Mouse (Mus musculus): ENCODE results near the gene Nupl1.

The Nupl1 gene

GRCm38 (mm10) chr14:60219886-60220285 lies 31.3 kb downstream of the Nupl1 start:
- DNase-seq, result no peak

- DNase-seq, result no peak
These were observed 33.6 kb downstream of the Nupl1 start for GRCm38 (mm10) chr14:60217616-60218015.

GRCm38 (mm10) chr14:60216125-60216524 lies 35.1 kb downstream of the Nupl1 start:
- DNase-seq, result no peak

DNA sequence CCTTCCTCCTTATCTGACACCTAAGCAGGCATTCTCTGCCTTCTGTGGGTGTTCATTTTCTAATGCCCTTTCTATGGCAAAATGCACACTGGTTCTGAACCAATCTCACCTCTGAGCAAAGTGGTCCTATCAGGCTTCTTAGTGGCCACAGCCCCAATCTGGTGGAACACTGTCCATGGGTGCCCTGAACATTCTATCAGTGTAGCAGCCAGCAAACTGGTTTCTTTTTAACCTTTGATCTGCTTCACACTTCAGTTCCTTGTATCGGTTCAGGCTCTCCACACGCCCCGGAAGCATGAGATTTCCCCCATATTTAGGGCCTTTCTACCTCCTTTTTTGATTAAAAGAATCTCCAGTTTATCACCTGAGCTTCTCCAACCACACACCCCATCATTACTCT lies 36.2 kb downstream of the Nupl1 start:
- DNase-seq, result no peak

DNA sequence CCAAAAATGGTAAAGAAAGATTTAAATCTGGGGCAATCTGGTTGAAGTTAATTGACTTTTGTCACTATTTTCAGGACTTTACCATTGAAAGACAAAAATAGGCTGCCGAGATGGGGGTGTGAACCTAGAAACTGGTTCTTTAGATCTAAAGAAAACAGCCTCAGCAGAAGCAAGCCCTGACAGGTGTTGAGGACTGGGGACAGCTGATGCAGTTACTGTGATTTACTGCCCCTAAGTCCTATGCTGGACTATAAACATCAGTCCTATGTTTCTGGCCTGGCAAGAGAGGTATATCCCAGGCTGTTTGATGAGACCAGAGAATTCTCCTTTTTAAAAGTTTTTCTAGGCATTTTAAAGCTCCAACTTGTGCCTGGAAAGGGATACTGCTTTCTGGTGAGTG lies 37.2 kb downstream of the Nupl1 start:
- no peak for DNase-seq

DNA sequence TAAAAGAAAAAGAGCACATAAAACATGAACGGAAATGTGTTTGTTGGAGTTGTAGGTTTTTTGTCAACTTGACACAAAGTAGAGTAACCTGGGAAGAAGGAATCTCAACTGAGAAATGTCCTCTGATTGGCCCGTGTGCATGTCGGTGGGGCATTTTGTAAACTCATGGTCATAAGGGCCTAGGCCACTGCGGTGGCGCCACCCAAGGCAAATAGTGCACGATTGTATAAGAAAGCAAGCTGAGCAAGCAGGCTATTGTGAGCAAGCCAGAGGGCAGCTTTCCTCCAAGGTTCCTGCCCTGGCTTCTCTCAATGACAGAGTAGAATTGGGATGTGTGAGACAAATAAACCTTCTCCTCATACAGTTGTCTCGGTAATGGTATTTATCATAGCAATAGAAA lies 42.1 kb downstream of the Nupl1 start:
- no peak for DNase-seq

- no peak for DNase-seq
These were observed 46.2 kb downstream of the Nupl1 start for GRCm38 (mm10) chr14:60204993-60205392.

GRCm38 (mm10) chr14:60196884-60197283 lies 54.3 kb downstream of the Nupl1 start, which contains the start of gene Atp8a2:
TSS of gene Atp8a2 (minus strand) at chr14:60197179.
- peak; percentile 30 for DNase-seq

DNA sequence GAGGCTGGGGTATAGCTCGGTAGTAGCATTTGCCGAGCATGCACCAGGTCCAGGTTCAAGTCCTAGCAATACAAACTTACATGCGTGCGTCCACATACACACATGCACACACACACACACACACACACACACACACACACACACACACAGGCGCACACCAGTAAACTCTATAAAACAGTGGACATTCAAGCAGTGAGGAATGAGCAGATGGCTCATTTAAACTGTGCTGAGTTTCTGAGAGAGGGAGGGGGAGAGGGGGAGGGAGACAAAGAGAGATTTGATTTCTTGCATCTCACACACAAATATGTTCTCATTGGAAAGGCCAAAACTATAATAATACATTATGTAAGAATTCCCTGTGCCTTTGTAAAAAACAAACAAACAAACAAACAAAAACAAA lies 55.2 kb downstream of the Nupl1 start:
- no peak for DNase-seq

- no peak for DNase-seq
These were observed 56.6 kb downstream of the Nupl1 start for GRCm38 (mm10) chr14:60194606-60195005.

GRCm38 (mm10) chr14:60189771-60190170 lies 61.5 kb downstream of the Nupl1 start:
- DNase-seq, result no peak

DNA sequence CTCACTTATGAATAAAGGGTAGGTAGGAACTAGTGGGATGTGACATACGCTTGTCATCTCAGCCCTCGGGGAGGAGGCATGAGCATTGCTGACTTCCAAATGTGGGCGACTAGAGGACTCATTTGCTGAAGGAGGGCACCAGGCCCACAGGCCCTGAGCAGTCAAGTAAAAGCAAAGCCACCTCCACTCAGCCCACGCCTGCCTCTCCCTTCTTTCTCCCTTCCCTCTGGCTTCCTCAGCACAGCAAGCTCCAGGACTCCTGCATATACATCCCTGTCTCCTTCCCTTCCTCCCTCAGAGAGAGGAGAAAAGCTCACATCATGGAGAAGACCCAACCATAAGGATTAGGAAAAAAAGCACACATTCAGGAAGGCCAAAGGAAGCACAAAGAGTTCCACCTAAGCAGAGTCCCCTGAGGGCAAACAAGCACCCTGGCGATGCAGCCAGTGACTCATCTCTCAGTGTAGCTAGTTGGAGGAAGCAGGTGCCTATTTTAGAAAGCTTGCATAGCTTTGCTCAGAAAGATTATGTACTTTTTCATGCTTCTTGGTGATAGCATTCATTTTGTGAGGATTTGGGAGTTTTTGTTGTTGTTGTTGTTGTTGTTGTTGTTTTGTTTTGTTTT lies 62.9 kb downstream of the Nupl1 start:
- peak; percentile 62 for DNase-seq

DNA sequence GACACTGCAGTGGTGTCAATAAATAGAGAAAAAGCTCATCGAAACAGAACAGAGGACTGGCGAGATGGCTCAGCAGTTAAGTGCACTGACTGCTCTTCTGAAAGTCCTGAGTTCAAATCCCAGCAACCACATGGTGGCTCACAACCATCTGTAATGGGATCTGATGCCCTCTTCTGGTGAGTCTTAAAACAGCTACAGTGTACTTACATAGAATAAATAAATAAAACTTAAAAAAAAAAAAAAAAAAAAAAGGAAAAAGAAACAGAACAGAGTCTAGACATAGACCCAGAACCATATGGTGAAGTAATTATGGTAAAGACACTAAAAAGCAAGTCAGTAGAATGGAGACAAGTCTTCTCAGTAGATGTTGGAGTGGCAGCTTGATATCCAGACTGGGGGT lies 69.9 kb downstream of the Nupl1 start:
- DNase-seq, result no peak

- DNase-seq, result no peak
These were observed 72.7 kb downstream of the Nupl1 start for GRCm38 (mm10) chr14:60178571-60178955.

DNA sequence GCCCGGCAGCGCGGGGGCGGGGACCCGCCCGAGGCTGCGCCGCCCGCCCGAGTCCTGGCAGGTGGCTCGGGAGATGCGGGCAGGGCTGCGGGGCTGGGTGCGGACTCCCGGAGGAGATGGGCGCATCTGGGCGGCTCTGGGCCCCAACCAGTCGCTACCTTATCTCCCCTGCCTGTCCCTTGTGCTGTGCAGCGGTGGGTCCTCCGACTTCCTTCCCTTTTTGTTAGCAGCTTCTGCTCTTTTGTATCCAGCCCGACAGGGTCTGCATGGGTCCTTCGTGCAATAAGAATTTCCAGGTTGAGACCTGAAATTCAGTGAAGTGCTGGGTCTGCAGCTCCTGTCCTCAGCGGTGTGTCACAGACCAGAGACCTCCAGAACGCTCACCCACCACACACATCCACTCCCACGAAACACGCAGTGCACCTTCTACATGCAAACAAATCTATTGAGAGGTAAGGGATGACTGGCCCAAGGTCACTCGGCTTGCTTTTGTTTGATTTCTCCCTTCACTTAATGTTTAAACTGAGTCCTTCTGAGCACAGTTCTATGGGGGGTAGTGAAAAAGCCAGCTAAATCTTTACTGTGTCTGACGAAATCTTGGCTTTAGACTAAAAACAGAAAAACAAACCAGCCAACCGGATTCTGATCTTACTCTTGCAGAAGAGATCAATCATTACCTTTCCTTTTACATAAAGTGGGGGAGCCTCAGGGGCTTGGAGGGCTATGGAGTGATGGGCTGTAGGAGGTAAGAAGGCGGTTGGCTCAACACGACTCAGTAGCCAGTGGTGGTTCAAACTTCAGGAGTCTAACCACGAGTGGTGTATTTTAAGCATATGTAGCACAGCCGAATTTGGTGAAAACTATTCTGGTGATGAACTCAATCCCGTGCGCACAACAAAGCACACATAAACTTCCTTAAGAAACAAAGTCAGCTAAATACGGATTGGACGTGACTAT lies 73.3 kb downstream of the Nupl1 start:
- peak; percentile 14 for DNase-seq

- DNase-seq, result peak; percentile 79
These were observed 74.2 kb downstream of the Nupl1 start for GRCm38 (mm10) chr14:60176891-60177613.

- DNase-seq, result no peak
These were observed 74.8 kb downstream of the Nupl1 start for GRCm38 (mm10) chr14:60176469-60176890.

- DNase-seq, result no peak
These were observed 78.8 kb downstream of the Nupl1 start for GRCm38 (mm10) chr14:60172286-60173055.

GRCm38 (mm10) chr14:60170845-60171610 lies 80.2 kb downstream of the Nupl1 start:
- no peak for DNase-seq

DNA sequence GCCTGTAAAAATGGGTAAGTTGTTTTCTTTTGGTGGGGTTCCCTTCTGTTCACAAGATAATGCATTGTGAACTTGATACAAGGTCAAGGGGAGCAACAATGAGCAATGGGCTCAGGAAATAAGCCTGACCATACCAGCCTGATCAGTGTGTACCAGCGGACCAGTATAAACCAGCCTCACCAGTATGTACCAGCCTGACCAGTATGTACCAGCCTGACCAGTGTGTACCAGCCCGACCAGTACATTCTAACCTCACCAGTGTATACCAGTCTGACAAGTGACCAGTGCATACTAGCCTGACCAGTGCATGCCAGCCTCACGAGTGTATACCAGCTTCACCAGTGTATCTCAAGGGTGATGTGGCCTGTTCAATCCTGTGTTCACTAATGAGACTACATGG lies 87.9 kb downstream of the Nupl1 start:
- no peak for DNase-seq

- no peak for DNase-seq
These were observed 98.9 kb downstream of the Nupl1 start for GRCm38 (mm10) chr14:60152373-60152772.

DNA sequence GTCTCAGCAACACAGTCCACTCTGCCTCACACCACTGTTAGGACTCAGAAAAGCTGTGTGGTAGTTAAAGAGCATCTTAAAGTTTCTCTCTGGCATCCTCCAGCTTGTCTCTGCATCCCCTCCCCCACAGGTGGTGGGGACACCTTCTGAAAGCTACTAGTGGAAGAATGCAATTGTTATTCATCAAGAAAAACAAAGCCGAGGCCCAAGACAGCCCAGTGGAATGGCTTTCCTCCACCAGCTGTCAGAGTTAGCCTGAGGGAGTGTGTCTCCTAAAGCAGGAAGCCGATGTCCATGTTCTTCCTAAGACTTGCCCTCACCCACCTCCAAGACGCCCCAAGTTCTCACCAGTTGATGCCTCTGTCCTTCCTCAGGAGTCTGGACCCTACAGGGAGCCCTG lies 102.3 kb downstream of the Nupl1 start:
- DNase-seq, result no peak
